In genomic region chr7:115237131-115237530, GRCm38 (mm10) we compare ENCODE assay signal across 24 mouse cellular contexts.
"Had no signal": no experiment of that assay in that cellular context is flagged by ENCODE, and none has a peak within 500 bp of the region (broad histone marks: within the 10 kb centered on the region; RNA-seq: fewer than 3 reads in every experiment).

No protein-coding gene starts in this region.

- H3K4me1 ChIP-seq: limb, embryonic 15.5 days had no signal

- H3K36me3 ChIP-seq: heart, embryonic 10.5 days; heart, embryonic 12.5 days; kidney, embryonic 15.5 days; limb, embryonic 13.5 days; limb, embryonic 15.5 days; liver, embryonic 12.5 days had no signal

- H3K4me3 ChIP-seq: heart, embryonic 10.5 days; heart, embryonic 12.5 days; kidney, embryonic 15.5 days; limb, embryonic 13.5 days; limb, embryonic 15.5 days; liver, embryonic 12.5 days had no signal

- H3K27ac ChIP-seq: heart, embryonic 10.5 days; hindbrain, embryonic 14.5 days; kidney, embryonic 15.5 days; kidney, postnatal 0 days; limb, embryonic 13.5 days; limb, embryonic 15.5 days; liver, embryonic 12.5 days; liver, embryonic 14.5 days had no signal

- ATAC-seq: hindbrain, embryonic 16.5 days; intestine, embryonic 16.5 days; liver, embryonic 12.5 days had no signal

- H3K27me3 ChIP-seq: heart, embryonic 12.5 days; kidney, embryonic 15.5 days; limb, embryonic 13.5 days; limb, embryonic 15.5 days; liver, embryonic 12.5 days had no signal

- H3K4me2 ChIP-seq: heart, embryonic 12.5 days; hindbrain, embryonic 14.5 days; kidney, embryonic 15.5 days; limb, embryonic 13.5 days; limb, embryonic 15.5 days; liver, embryonic 12.5 days had no signal

- DNase-seq: gastrocnemius, postnatal 14 days; gastrocnemius, postnatal 36 days; heart, adult 18-20 months; heart, postnatal 14 days; heart, postnatal 36 days; kidney, adult 11 months; kidney, adult 2 months; kidney, adult 9 months; kidney, postnatal 14 days; kidney, postnatal 36 days; layer of hippocampus, adult 9-11 months; layer of hippocampus, postnatal 36 days; left cerebral cortex, postnatal 4 days had no signal

- H3K9me3 ChIP-seq: heart, embryonic 10.5 days; heart, embryonic 12.5 days; kidney, embryonic 15.5 days; limb, embryonic 13.5 days; limb, embryonic 15.5 days; liver, embryonic 12.5 days had no signal

- H3K9ac ChIP-seq: heart, embryonic 12.5 days; hindbrain, embryonic 14.5 days; kidney, embryonic 15.5 days; limb, embryonic 13.5 days; limb, embryonic 15.5 days; liver, embryonic 12.5 days; liver, embryonic 14.5 days had no signal
